Mouse (Mus musculus) forebrain, embryonic 16.5 days (tissue): ENCODE data around the gene Ppp1r11. TPM values are rescaled to one million over a fixed set of nuclear protein-coding genes. Genes with fewer than 3 reads are reported as not detected.
A peak's percentile ranks its signal among the peaks of the same experiment; 100 is the strongest.

Experiments
- ATAC-seq: fragments of 200-750 bp; cut with Nextera tagmentation; 2 replicates; pipeline ENCODE4 v1.8.0; 2017; ENCODE audit warnings: mild to moderate bottlenecking, moderate library complexity
- H3K27ac ChIP-seq: fragments of 300-500 bp; sonication (generic); 2 replicates; pipeline ENCODE4 v1.5.1; 2014; ENCODE audit warnings: low read length, control low read depth
- H3K27me3 ChIP-seq: fragments of 300-500 bp; sonication (generic); replicated peaks from 2 replicates; pipeline ENCODE4 v1.6.1; 2014; ENCODE audit warnings: low read length; ENCODE audit not compliant: control insufficient read depth, insufficient read depth
- H3K36me3 ChIP-seq: fragments of 300-500 bp; sonication (generic); 2 replicates; pipeline ENCODE4 v1.6.1; 2014; ENCODE audit not compliant: control insufficient read depth, insufficient read depth
- H3K4me1 ChIP-seq: fragments of 300-500 bp; sonication (generic); replicated peaks from 2 replicates; pipeline ENCODE4 v1.6.1; 2014; ENCODE audit warnings: low read length; ENCODE audit not compliant: control insufficient read depth, insufficient read depth
- H3K4me2 ChIP-seq: fragments of 300-500 bp; sonication (generic); 2 replicates; pipeline ENCODE4 v1.6.1; 2014; ENCODE audit warnings: mild to moderate bottlenecking, low read length, control low read depth
- H3K4me3 ChIP-seq: fragments of 300-500 bp; sonication (generic); replicated peaks from 2 replicates; pipeline ENCODE4 v1.5.1; 2014; ENCODE audit warnings: mild to moderate bottlenecking, low read length, control low read depth
- H3K9ac ChIP-seq: fragments of 300-500 bp; sonication (generic); replicated peaks from 2 replicates; pipeline ENCODE4 v1.6.1; 2014; ENCODE audit warnings: low read depth, low read length, control low read depth
- H3K9me3 ChIP-seq: fragments of 300-500 bp; sonication (generic); 2 replicates; pipeline ENCODE4 v1.6.1; 2016; ENCODE audit warnings: low read length; ENCODE audit not compliant: control insufficient read depth
- WGBS: fragments of 180-500 bp; shearing (Covaris S2); extraction: QIAGEN DNeasy Blood & Tissue Kit; methylation state at CpG from one replicate; pipeline ENCODE4 v1.1.7; 2014; 5-methylcytosine and 5-hydroxymethylcytosine counted together
- polyA plus RNA-seq: library from polyadenylated mRNA; unstranded; fragments of >200 nt; fragmentation: Nextera tagmentation; extraction: Ambion mirVana; gene quantifications from 2 replicates; pipeline ENCODE4 v1.2.1, GENCODE M21; 2015

The Ppp1r11 gene
- polyA plus RNA-seq, 1 experiment from 2014 or later, result 146 TPM

DNA sequence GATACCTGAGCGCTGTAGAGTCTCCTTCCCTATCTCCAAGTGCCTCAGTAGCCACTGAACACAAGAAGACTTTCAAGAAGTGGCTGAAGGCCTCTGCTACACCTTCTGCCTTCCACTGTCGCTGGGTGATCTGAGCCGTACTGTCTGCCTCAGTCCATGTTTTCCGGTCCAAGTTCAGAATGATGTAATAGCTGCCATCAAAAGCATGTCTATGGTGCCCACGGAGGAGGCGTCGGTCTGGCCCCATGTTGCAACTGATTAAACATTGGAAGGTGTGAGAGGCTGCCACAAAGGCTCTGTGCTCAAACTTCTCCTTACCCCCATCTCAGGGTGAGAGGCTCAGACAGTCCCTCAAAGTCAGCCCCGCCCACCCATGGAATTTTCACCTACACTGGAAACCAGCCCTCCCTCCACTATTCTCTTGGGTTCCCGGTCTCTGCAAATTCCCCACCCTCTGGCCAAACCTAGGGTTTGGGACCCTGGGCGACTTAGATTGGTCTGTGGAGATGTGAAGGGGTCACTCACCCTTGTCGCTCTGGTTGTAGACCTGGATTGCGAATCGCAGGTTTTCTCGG is 18.9 kb upstream of the Ppp1r11 start:
- Histone ChIP-seq H3K27me3 (no peaks in the 10 kb centered on the region), H3K27ac (no peak overlapping the region), H3K4me1 (no peaks in the 10 kb centered on the region), H3K36me3 (no peaks in the 10 kb centered on the region), H3K4me3 (no peak overlapping the region), H3K9ac (no peak overlapping the region), H3K4me2 (no peak overlapping the region), H3K9me3 (no peaks in the 10 kb centered on the region)
- ATAC-seq, result no peak
- 87% methylated on average over 14 of the region's 14 CpGs for WGBS

- no peak overlapping the region for H3K27ac ChIP-seq
- H3K4me2 ChIP-seq, result no peak overlapping the region
- no peaks in the 10 kb centered on the region for H3K36me3 ChIP-seq
- H3K9ac ChIP-seq, result no peak overlapping the region
- H3K27me3 ChIP-seq, result no peaks in the 10 kb centered on the region
- H3K4me1 ChIP-seq, result no peaks in the 10 kb centered on the region
- H3K4me3 ChIP-seq, result no peak overlapping the region
- WGBS, result 94% methylated on average over 1 of the region's 1 CpGs
- ATAC-seq, result no peak
- H3K9me3 ChIP-seq, result no peaks in the 10 kb centered on the region
Observed at GRCm38 (mm10) chr17:36966875-36967274, 15.3 kb upstream of the Ppp1r11 start.

DNA sequence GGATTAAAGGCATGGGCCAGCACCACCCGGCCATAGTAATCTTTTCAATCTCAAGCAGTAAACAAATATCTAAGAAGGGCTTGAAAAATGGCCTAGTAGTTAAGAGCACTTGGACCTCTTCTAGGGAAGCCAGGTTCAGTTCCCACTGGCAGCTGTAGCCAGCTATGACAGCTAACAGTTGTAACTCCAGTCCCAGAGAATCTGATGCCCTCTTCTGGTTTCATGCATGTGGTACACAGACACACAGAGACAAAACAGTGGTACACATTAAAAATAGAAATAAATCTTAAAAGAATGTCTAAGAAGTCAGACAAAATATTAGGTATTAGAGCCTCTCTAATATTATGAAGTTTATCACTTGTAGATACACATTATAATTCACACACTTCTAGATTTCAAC is 9.6 kb upstream of the Ppp1r11 start:
- H3K4me3 ChIP-seq, result no peak overlapping the region
- no peak for ATAC-seq
- no peak overlapping the region for H3K27ac ChIP-seq
- H3K9ac ChIP-seq, result no peak overlapping the region
- H3K36me3 ChIP-seq, result no peaks in the 10 kb centered on the region
- H3K4me1 ChIP-seq, result peaks cover 14% of the 10 kb centered on the region
- 88% methylated on average over 1 of the region's 1 CpGs for WGBS
- no peaks in the 10 kb centered on the region for H3K27me3 ChIP-seq
- H3K9me3 ChIP-seq, result no peaks in the 10 kb centered on the region
- no peak overlapping the region for H3K4me2 ChIP-seq

- Histone ChIP-seq H3K4me2 (peak overlapping the region; percentile 88), H3K4me1 (peaks cover 14% of the 10 kb centered on the region), H3K9ac (peak overlapping the region; percentile 83), H3K27me3 (no peaks in the 10 kb centered on the region), H3K9me3 (no peaks in the 10 kb centered on the region), H3K27ac (no peak overlapping the region), H3K36me3 (peaks cover 7% of the 10 kb centered on the region; the same call in 1 of the 2 replicates), H3K4me3 (peak overlapping the region; percentile 55)
- WGBS, result 9% methylated on average over 12 of the region's 12 CpGs
- peak; percentile 4; the same call in 1 of the 2 replicates for ATAC-seq
Observed at GRCm38 (mm10) chr17:36958884-36959283, 7.3 kb upstream of the Ppp1r11 start.

DNA sequence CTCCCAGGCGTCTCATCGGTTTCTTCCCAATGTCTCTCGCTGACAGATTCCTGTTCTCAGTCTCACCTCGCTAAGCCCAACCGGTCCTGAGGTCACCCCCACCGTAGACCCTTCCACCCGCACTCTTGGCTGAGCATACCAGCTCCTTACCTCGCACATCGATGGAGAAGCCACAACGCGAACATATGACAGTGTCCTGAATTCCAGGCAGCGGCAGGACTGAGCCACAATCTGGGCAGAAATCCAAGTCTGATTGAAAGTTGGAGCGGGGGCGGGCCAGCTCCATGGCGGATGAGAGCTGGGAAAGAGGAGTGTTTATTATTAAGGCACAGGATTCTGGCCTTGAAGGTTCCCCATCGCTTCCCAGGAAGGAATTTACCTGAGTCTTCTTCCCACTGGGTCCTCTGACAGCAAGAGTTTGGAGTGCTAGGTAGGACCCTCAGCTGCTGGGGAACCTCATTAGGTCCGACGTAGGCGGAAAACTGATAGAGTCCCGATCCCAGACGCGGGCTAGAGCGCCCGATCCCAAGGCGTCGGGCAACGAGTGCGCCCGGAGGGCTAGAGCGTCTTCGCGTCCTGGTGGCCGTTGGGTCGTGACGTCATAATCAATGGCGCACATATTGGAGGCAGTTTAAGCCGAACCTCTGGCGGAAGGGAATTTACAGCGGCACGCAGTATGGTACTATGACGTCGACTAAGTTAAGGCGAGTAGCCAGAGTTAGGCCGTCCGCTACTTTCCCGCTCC is 6.6 kb upstream of the Ppp1r11 start, which contains the start of the genes Znrd1 and Znrd1as:
Znrd1 (minus strand) TSS at position 561 of the 745 bp plus-strand sequence.
Znrd1as (plus strand) TSS at position 594 of the 745 bp plus-strand sequence.
- H3K9me3 ChIP-seq, result no peaks in the 10 kb centered on the region
- H3K4me3 ChIP-seq, result peak within 1 kb of the TSS; percentile 55
- H3K27me3 ChIP-seq, result no peaks in the 10 kb centered on the region
- ATAC-seq, result peak; percentile 98
- under 1% methylated on average over 46 of the region's 46 CpGs for WGBS
- peaks cover 14% of the 10 kb centered on the region for H3K4me1 ChIP-seq
- peaks cover 7% of the 10 kb centered on the region; the same call in 1 of the 2 replicates for H3K36me3 ChIP-seq
- H3K9ac ChIP-seq, result peak within 1 kb of the TSS; percentile 83
- H3K4me2 ChIP-seq, result peak within 1 kb of the TSS; percentile 88
- peak within 1 kb of the TSS; percentile 82 for H3K27ac ChIP-seq

- Histone ChIP-seq H3K4me3 (no peak overlapping the region), H3K36me3 (peaks cover 15% of the 10 kb centered on the region; the same call in 1 of the 2 replicates), H3K4me2 (no peak overlapping the region), H3K9me3 (no peaks in the 10 kb centered on the region), H3K27me3 (no peaks in the 10 kb centered on the region), H3K4me1 (peaks cover 19% of the 10 kb centered on the region), H3K9ac (no peak overlapping the region), H3K27ac (no peak overlapping the region)
- WGBS, result 86% methylated on average over 1 of the region's 1 CpGs
- ATAC-seq, result no peak
Observed at GRCm38 (mm10) chr17:36953062-36953461, 1.5 kb upstream of the Ppp1r11 start.

DNA sequence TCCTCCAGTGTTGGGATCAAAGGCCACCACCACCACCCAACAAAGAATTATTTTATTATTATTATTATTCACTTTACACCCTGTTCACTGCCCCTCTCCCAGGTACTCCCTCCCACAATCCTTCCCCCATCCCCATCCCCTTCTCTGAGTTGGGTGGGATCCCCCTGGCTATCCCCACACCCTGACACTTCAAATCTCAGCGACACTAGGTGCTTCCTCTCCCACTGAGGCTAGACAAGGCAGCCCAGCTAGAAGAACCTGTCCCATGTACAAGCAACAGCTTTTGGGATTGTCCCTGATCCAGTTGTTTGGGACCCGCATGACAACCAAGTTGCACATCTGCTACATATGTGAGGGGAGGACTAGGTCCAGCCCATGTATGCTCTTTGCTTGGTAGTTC is 1.1 kb upstream of the Ppp1r11 start:
- no peak overlapping the region for H3K9ac ChIP-seq
- no peak overlapping the region for H3K27ac ChIP-seq
- no peaks in the 10 kb centered on the region for H3K9me3 ChIP-seq
- H3K4me2 ChIP-seq, result no peak overlapping the region
- H3K4me1 ChIP-seq, result peaks cover 18% of the 10 kb centered on the region
- H3K27me3 ChIP-seq, result no peaks in the 10 kb centered on the region
- H3K36me3 ChIP-seq, result peaks cover 15% of the 10 kb centered on the region; the same call in 1 of the 2 replicates
- 84% methylated on average over 2 of the region's 2 CpGs for WGBS
- no peak for ATAC-seq
- H3K4me3 ChIP-seq, result no peak overlapping the region

DNA sequence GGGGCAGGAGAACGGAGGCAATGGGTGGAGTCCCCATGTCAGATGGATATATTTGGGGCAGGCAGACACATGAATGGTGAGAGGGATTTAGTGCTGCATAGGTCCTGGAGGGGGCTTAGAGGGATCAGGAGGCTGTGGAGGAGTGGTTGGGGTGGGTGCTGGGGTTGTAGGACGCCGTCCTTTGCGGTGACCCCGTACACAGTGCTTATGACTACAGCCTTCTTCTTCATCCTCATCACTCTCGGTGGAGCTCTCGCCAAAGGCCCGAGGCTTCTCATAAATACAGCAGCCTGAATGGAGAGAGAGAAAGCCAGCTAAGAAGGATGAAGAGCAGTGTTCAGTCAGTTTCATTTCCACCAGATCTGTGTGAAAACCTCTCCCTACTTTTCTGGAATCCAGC is 2.3 kb downstream of the Ppp1r11 start:
- WGBS, result 92% methylated on average over 8 of the region's 8 CpGs
- H3K27me3 ChIP-seq, result peaks cover 13% of the 10 kb centered on the region
- peaks cover 11% of the 10 kb centered on the region; the same call in 1 of the 2 replicates for H3K36me3 ChIP-seq

DNA sequence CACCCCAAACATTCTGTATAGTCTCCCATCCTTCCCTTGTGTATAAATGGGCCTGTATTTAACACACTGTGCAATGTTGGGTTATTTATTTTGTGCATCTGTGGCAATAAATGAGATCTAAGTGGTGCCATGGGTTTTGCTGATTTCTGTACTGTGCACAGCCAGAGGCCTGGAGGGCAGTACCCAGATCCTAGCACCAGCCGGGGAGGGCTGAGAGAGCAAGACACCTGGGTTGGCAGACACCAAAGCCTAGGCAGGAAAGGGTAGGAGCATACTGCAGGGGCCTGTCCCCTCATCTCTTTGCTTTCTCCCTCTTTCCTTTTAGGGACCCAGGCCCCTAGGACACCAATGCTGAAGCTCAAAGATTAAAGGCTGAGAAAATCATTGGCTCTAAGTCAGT is 3.3 kb downstream of the Ppp1r11 start:
- Histone ChIP-seq H3K27ac (no peak overlapping the region), H3K4me1 (peaks cover 21% of the 10 kb centered on the region), H3K9ac (no peak overlapping the region), H3K9me3 (no peaks in the 10 kb centered on the region), H3K36me3 (peaks cover 8% of the 10 kb centered on the region; the same call in 1 of the 2 replicates), H3K4me2 (no peak overlapping the region), H3K27me3 (peaks cover 23% of the 10 kb centered on the region), H3K4me3 (no peak overlapping the region)
- 85% methylated on average over 1 of the region's 1 CpGs for WGBS
- ATAC-seq, result no peak

More for the DNA sequence above, 2.3 kb downstream of the Ppp1r11 start:
- H3K9me3 ChIP-seq, result no peaks in the 10 kb centered on the region
- H3K27ac ChIP-seq, result no peak overlapping the region
- no peak for ATAC-seq
- H3K4me1 ChIP-seq, result peaks cover 21% of the 10 kb centered on the region
- H3K4me2 ChIP-seq, result no peak overlapping the region
- H3K9ac ChIP-seq, result no peak overlapping the region
- no peak overlapping the region for H3K4me3 ChIP-seq
